Mouse (Mus musculus) heart, embryonic 11.5 days (tissue): Measurements from ENCODE around the gene Hspa8. TPM values are rescaled to one million over a fixed set of nuclear protein-coding genes. Genes with fewer than 3 reads are reported as not detected.
"Not testable (repeated sequence)": the region's sequence is repeated elsewhere in the genome, so short reads cannot be mapped to it uniquely, and the experiment has no call there.

Experiments
- ATAC-seq: fragments of 200-750 bp; cut with Nextera tagmentation; replicated peaks from 2 replicates; pipeline ENCODE4 v1.8.0; 2017; ENCODE audit warnings: moderate library complexity; ENCODE audit not compliant: insufficient number of reproducible peaks, low FRiP score, low TSS enrichment
- H3K27ac ChIP-seq: fragments of 300-500 bp; sonication (generic); 2 replicates; pipeline ENCODE4 v1.5.1; 2014; ENCODE audit warnings: mild to moderate bottlenecking, low read depth, low read length
- H3K27me3 ChIP-seq: fragments of 300-500 bp; sonication (generic); 2 replicates; pipeline ENCODE4 v1.6.1; 2014; ENCODE audit warnings: mild to moderate bottlenecking, low read length, mixed read lengths; ENCODE audit not compliant: control insufficient read depth, insufficient read depth
- H3K36me3 ChIP-seq: fragments of 300-500 bp; sonication (generic); 2 replicates; pipeline ENCODE4 v1.6.1; 2014; ENCODE audit warnings: mild to moderate bottlenecking, low read length, moderate library complexity, mixed read lengths; ENCODE audit not compliant: control insufficient read depth, insufficient read depth
- H3K4me1 ChIP-seq: fragments of 300-500 bp; sonication (generic); 2 replicates; pipeline ENCODE4 v1.6.1; 2014; ENCODE audit warnings: low read length; ENCODE audit not compliant: control insufficient read depth, insufficient read depth
- H3K4me2 ChIP-seq: fragments of 300-500 bp; sonication (generic); 2 replicates; pipeline ENCODE4 v1.6.1; 2014; ENCODE audit warnings: mild to moderate bottlenecking, moderate library complexity
- H3K4me3 ChIP-seq: fragments of 300-500 bp; sonication (generic); 2 replicates; pipeline ENCODE4 v1.5.1; 2014; ENCODE audit warnings: low read depth, low read length
- H3K9ac ChIP-seq: fragments of 300-500 bp; sonication (generic); 2 replicates; pipeline ENCODE4 v1.6.1; 2014; ENCODE audit warnings: mild to moderate bottlenecking, low read depth, low read length, moderate library complexity
- H3K9me3 ChIP-seq: fragments of 300-500 bp; sonication (generic); replicated peaks from 2 replicates; pipeline ENCODE4 v1.6.1; 2016; ENCODE audit warnings: low read length; ENCODE audit not compliant: control insufficient read depth
- WGBS: fragments of 180-500 bp; shearing (Covaris S2); extraction: QIAGEN DNeasy Blood & Tissue Kit; methylation state at CpG from one replicate; pipeline ENCODE4 v1.1.7; 2014; ENCODE audit not compliant: insufficient replicate concordance; 5-methylcytosine and 5-hydroxymethylcytosine counted together
- polyA plus RNA-seq: library from polyadenylated mRNA; unstranded; fragments of >200 nt; fragmentation: Nextera tagmentation; extraction: Ambion mirVana; gene quantifications from 2 replicates; pipeline ENCODE4 v1.2.1, GENCODE M21; 2014

The Hspa8 gene
- polyA plus RNA-seq, 1 experiment from 2014 or later: 2,531 TPM

- Histone ChIP-seq H3K4me2 (no peak overlapping the region), H3K9ac (no peak overlapping the region), H3K4me1 (peaks cover 14% of the 10 kb centered on the region), H3K9me3 (no peaks in the 10 kb centered on the region), H3K27ac (peak overlapping the region; percentile 58; the same call in 1 of the 2 replicates), H3K27me3 (no peaks in the 10 kb centered on the region), H3K4me3 (no peak overlapping the region), H3K36me3 (no peaks in the 10 kb centered on the region)
- no peak for ATAC-seq
- WGBS: 61% methylated on average over 11 of the region's 11 CpGs
These were observed 19.7 kb upstream of the Hspa8 start for GRCm38 (mm10) chr9:40780892-40781725.

GRCm38 (mm10) chr9:40781726-40782581 is 18.8 kb upstream of the Hspa8 start:
- no peak overlapping the region for H3K9ac ChIP-seq
- no peak; the same call in 1 of the 2 replicates for ATAC-seq
- no peaks in the 10 kb centered on the region for H3K36me3 ChIP-seq
- H3K27me3 ChIP-seq: no peaks in the 10 kb centered on the region
- H3K4me3 ChIP-seq: 0 out of 2 replicates have a peak overlapping the region, but pooled peaks have one; percentile 2
- H3K9me3 ChIP-seq: no peaks in the 10 kb centered on the region
- peak overlapping the region; percentile 54 for H3K4me2 ChIP-seq
- H3K4me1 ChIP-seq: peaks cover 14% of the 10 kb centered on the region
- peak overlapping the region; percentile 58; the same call in 1 of the 2 replicates for H3K27ac ChIP-seq
- 28% methylated on average over 26 of the region's 26 CpGs for WGBS

- 19% methylated on average over 13 of the region's 13 CpGs for WGBS
- Histone ChIP-seq H3K27me3 (no peaks in the 10 kb centered on the region), H3K4me3 (no peak overlapping the region), H3K4me1 (peaks cover 14% of the 10 kb centered on the region), H3K9ac (no peak overlapping the region), H3K9me3 (no peaks in the 10 kb centered on the region), H3K36me3 (no peaks in the 10 kb centered on the region), H3K27ac (peak overlapping the region; percentile 42; the same call in 1 of the 2 replicates), H3K4me2 (peak overlapping the region; percentile 42)
- ATAC-seq: no peak; the same call in 1 of the 2 replicates
These were observed 17.0 kb upstream of the Hspa8 start for GRCm38 (mm10) chr9:40783641-40784373.

- H3K27ac ChIP-seq: peak overlapping the region; percentile 42
- H3K4me3 ChIP-seq: no peak overlapping the region
- H3K9me3 ChIP-seq: no peaks in the 10 kb centered on the region
- no peaks in the 10 kb centered on the region for H3K36me3 ChIP-seq
- H3K9ac ChIP-seq: no peak overlapping the region
- ATAC-seq: no peak
- peak overlapping the region; percentile 42 for H3K4me2 ChIP-seq
- no peaks in the 10 kb centered on the region for H3K27me3 ChIP-seq
- H3K4me1 ChIP-seq: peaks cover 14% of the 10 kb centered on the region
- WGBS: 14% methylated on average over 9 of the region's 9 CpGs
These were observed 16.3 kb upstream of the Hspa8 start for GRCm38 (mm10) chr9:40784374-40784967.

GRCm38 (mm10) chr9:40785452-40785851 is 15.3 kb upstream of the Hspa8 start:
- Histone ChIP-seq H3K27ac (no peak overlapping the region), H3K4me1 (peaks cover 14% of the 10 kb centered on the region), H3K9ac (no peak overlapping the region), H3K9me3 (no peaks in the 10 kb centered on the region), H3K4me2 (no peak overlapping the region), H3K27me3 (no peaks in the 10 kb centered on the region), H3K36me3 (no peaks in the 10 kb centered on the region), H3K4me3 (no peak overlapping the region)
- ATAC-seq: no peak
- 75% methylated on average over 6 of the region's 6 CpGs for WGBS

GRCm38 (mm10) chr9:40786820-40787219 is 14.0 kb upstream of the Hspa8 start:
- not testable (repeated sequence) for H3K9me3 ChIP-seq, H3K27ac ChIP-seq, H3K9ac ChIP-seq, H3K36me3 ChIP-seq, H3K4me2 ChIP-seq, ATAC-seq, H3K4me1 ChIP-seq, H3K27me3 ChIP-seq, H3K4me3 ChIP-seq
- 86% methylated on average over 6 of the region's 6 CpGs for WGBS

GRCm38 (mm10) chr9:40791864-40792633 is 8.7 kb upstream of the Hspa8 start:
- peaks cover 14% of the 10 kb centered on the region for H3K4me1 ChIP-seq
- no peak for ATAC-seq
- no peaks in the 10 kb centered on the region for H3K9me3 ChIP-seq
- H3K4me2 ChIP-seq: no peak overlapping the region
- no peak overlapping the region for H3K4me3 ChIP-seq
- WGBS: 62% methylated on average over 6 of the region's 6 CpGs
- H3K27me3 ChIP-seq: no peaks in the 10 kb centered on the region
- no peaks in the 10 kb centered on the region for H3K36me3 ChIP-seq
- no peak overlapping the region for H3K27ac ChIP-seq
- no peak overlapping the region for H3K9ac ChIP-seq
